Mouse (Mus musculus) inflammation-experienced regulatory T-cells, adult 16 weeks (primary cell): Measurements from ENCODE around the gene Dnaja2. TPM values are rescaled to one million over a fixed set of nuclear protein-coding genes. Genes with fewer than 3 reads are reported as not detected.

Experiments used
- polyA plus RNA-seq: library from polyadenylated mRNA; unstranded; fragments of 100-300 nt; shearing (Covaris generic); gene quantifications from one replicate; pipeline ENCODE4 v1.2.1, GENCODE M21; 2017

Gene Dnaja2
- 176 TPM for polyA plus RNA-seq

DNA sequence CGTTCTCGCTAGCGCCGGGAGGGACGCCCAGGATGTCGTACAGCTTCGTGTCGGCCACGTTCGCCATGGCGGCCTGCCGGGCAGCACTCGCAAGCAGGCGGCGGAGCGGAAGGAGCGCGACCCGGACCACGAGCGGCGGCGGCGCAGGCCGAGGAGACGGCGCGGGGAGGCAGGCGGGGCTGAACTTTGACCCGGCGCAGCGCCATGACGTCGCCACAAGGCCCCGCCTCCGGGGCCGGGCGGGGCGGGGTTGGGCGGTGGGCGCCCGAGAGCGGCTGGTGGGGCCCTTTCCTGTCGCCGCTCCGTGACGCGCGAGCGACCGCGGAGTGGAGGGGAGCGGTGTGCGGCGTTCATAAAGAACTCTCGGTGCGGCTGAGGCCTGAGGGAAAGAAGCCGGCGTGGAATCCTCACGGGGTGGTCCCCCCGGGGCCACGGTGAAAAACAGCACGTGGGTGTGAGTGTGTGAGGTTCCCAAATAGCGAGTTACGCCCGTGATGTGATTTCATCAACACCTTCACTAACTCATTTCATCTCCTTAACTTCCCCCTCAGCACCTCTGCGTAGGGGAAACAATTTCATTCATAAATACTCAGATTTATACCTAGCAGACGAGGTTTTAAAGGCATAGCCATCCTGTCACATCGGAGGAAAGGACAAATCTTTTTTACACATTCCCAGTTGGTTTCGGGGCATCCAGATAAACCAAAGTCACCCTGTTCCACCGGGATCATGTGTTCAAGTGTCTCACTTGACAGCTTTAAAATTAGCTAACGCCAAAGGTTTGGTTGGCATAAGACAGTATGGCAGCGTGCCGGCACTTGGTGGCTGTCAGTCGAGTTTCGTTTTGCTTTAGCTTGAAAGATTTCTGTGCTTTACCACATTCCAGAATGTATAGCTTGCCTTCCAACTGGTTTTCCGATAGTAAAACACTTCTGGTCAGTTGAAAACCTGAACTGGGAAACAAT, at the start of gene Dnaja2:
Gene Dnaja2, minus strand, starts transcription at position 164 of the 965 bp plus-strand sequence.

DNA sequence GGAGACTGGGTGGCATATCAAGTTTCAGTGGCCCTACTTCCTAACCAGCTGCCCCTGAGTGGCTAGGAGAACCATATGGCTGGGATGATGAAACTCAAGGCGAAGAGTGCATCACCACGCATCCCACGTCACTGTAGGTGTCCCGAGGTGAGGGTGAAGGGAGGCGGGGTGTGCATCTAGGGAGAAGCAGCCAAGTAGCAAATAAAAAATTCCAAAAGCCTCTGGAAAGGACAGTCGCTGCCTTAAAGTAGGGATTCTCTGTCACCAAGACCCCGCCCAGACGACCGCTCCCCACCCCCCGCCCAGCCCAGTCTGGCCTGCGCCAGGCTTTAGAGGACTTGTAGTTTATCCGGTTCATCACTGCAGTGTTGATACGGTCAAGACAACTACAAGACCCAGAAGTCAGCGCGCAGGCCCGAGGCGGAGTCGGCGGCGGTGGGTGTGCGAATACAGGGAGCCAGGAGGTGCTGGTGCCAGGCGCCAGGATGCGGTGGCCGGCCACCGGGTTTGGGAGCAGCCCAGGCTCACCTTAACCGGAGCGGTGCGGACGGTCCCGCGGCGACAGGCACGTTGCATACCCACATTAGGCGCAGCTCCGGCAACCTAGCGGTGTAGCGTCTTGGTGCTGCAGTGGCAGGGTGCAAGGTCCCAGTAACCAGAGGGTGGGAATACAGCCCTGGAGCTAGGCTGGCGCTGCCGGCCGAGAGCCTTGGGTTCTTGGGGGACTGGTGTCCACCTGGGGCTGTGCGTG, 62.8 kb downstream of the Dnaja2 start, which contains the start of gene Gpt2:
Gene Gpt2, plus strand, starts transcription at position 452 of the 751 bp plus-strand sequence.

Other genes with a start within 250 kb of the Dnaja2 start
- gene Mylk3, start 169.0 kb downstream of the Dnaja2 start, polyA plus RNA-seq: not detected
- 45.5 TPM for gene 4921524J17Rik, start 122.5 kb downstream of the Dnaja2 start, polyA plus RNA-seq
- gene Gpt2, start 62.8 kb downstream of the Dnaja2 start, polyA plus RNA-seq: 0.41 TPM
- gene Neto2, start 145.6 kb upstream of the Dnaja2 start, polyA plus RNA-seq: 0.17 TPM